Mouse (Mus musculus) erythroid progenitor cell, adult 5-6 weeks (primary cell): Measurements from ENCODE around the gene Dnase1l2. TPM values are rescaled to one million over a fixed set of nuclear protein-coding genes. Genes with fewer than 3 reads are reported as not detected.

Source experiments
- ATAC-seq: replicated peaks from 2 replicates; pipeline ENCODE4 v1.8.0; 2016; ENCODE audit warnings: moderate number of reproducible peaks, mild to moderate bottlenecking, moderate TSS enrichment, inconsistent platforms; ENCODE audit not compliant: poor library complexity, low FRiP score, severe bottlenecking
- total RNA-seq, 2 experiments: library from RNA; stranded (forward) in 1 of 2; stranded (reverse) in 1 of 2; fragments of 150-400 nt in 1 of 2; fragments of 186-747, 209-891 nt in 1 of 2; gene quantifications; 2 replicates each; pipeline versions ENCODE4 v1.2.3 to v1.2.4; 2015 to 2017; ENCODE audit warnings: low replicate concordance in 2 of 2

Gene Dnase1l2
- total RNA-seq, 2 experiments from 2014 or later: 1.2 to 4.6 TPM

GRCm38 (mm10) chr17:24391149-24391548 lies 51.8 kb downstream of the Dnase1l2 start:
- 0 out of 2 replicates have a peak, but pooled peaks have one; percentile 43 for ATAC-seq

Other genes starting within 250 kb of the Dnase1l2 start
- 3.4 and 5.8 TPM in 2 replicates for gene Tbc1d24, start 237.5 kb downstream of the Dnase1l2 start, total RNA-seq (2015; ENCODE audit: low replicate concordance)
- gene Tbc1d24, start 237.5 kb downstream of the Dnase1l2 start, total RNA-seq (2017; ENCODE audit: low replicate concordance): 2.6 and 2.7 TPM in 2 replicates
- gene Ntn3, start 233.6 kb downstream of the Dnase1l2 start, total RNA-seq (2015; ENCODE audit: low replicate concordance): not detected in 2 replicates
- not detected in 2 replicates for gene Ntn3, start 233.6 kb downstream of the Dnase1l2 start, total RNA-seq (2017; ENCODE audit: low replicate concordance)
- 13.8 and 19.8 TPM in 2 replicates for gene Tedc2, start 222.3 kb downstream of the Dnase1l2 start, total RNA-seq (2015; ENCODE audit: low replicate concordance)
- 16.2 and 17.2 TPM in 2 replicates for gene Tedc2, start 222.3 kb downstream of the Dnase1l2 start, total RNA-seq (2017; ENCODE audit: low replicate concordance)
- 217 and 252 TPM in 2 replicates for gene Ccnf, start 191.6 kb downstream of the Dnase1l2 start, total RNA-seq (2015; ENCODE audit: low replicate concordance)
- gene Ccnf, start 191.6 kb downstream of the Dnase1l2 start, total RNA-seq (2017; ENCODE audit: low replicate concordance): 391 and 426 TPM in 2 replicates
- gene Abca17, start 92.0 kb downstream of the Dnase1l2 start, total RNA-seq (2015; ENCODE audit: low replicate concordance): not detected in 2 replicates
- not detected in 2 replicates for gene Abca17, start 92.0 kb downstream of the Dnase1l2 start, total RNA-seq (2017; ENCODE audit: low replicate concordance)
- 38.9 and 43.2 TPM in 2 replicates for gene Abca3, start 91.2 kb downstream of the Dnase1l2 start, total RNA-seq (2015; ENCODE audit: low replicate concordance)
- gene Abca3, start 91.2 kb downstream of the Dnase1l2 start, total RNA-seq (2017; ENCODE audit: low replicate concordance): 45.6 and 46.2 TPM in 2 replicates
- gene Rnps1, start 28.5 kb downstream of the Dnase1l2 start, total RNA-seq (2015; ENCODE audit: low replicate concordance): 78.6 and 100 TPM in 2 replicates
- 62.5 and 72.1 TPM in 2 replicates for gene Rnps1, start 28.5 kb downstream of the Dnase1l2 start, total RNA-seq (2017; ENCODE audit: low replicate concordance)
- gene Eci1, start 16.5 kb downstream of the Dnase1l2 start, total RNA-seq (2015; ENCODE audit: low replicate concordance): 4.3 and 16.8 TPM in 2 replicates
- gene Eci1, start 16.5 kb downstream of the Dnase1l2 start, total RNA-seq (2017; ENCODE audit: low replicate concordance): 6.2 TPM in 1 of 2 replicates, not detected in the other
- gene E4f1, start 27.2 kb upstream of the Dnase1l2 start, total RNA-seq (2015; ENCODE audit: low replicate concordance): 34.8 and 64.5 TPM in 2 replicates
- gene E4f1, start 27.2 kb upstream of the Dnase1l2 start, total RNA-seq (2017; ENCODE audit: low replicate concordance): 24.8 and 28.7 TPM in 2 replicates
- 28.1 and 48.6 TPM in 2 replicates for gene Pgp, start 27.3 kb upstream of the Dnase1l2 start, total RNA-seq (2015; ENCODE audit: low replicate concordance)
- gene Pgp, start 27.3 kb upstream of the Dnase1l2 start, total RNA-seq (2017; ENCODE audit: low replicate concordance): 35.8 and 43.4 TPM in 2 replicates
- not detected in 2 replicates for gene Bricd5, start 30.8 kb upstream of the Dnase1l2 start, total RNA-seq (2015; ENCODE audit: low replicate concordance)
- 2.1 TPM in 1 of 2 replicates, not detected in the other for gene Bricd5, start 30.8 kb upstream of the Dnase1l2 start, total RNA-seq (2017; ENCODE audit: low replicate concordance)
- 6.5 and 27.7 TPM in 2 replicates for gene Mlst8, start 36.0 kb upstream of the Dnase1l2 start, total RNA-seq (2015; ENCODE audit: low replicate concordance)
- 16.8 and 20.5 TPM in 2 replicates for gene Mlst8, start 36.0 kb upstream of the Dnase1l2 start, total RNA-seq (2017; ENCODE audit: low replicate concordance)
- gene Caskin1, start 45.5 kb upstream of the Dnase1l2 start, total RNA-seq (2015; ENCODE audit: low replicate concordance): not detected in 2 replicates
- gene Caskin1, start 45.5 kb upstream of the Dnase1l2 start, total RNA-seq (2017; ENCODE audit: low replicate concordance): not detected in 2 replicates
- gene Traf7, start 84.8 kb upstream of the Dnase1l2 start, total RNA-seq (2015; ENCODE audit: low replicate concordance): 49.0 and 54.1 TPM in 2 replicates
- gene Traf7, start 84.8 kb upstream of the Dnase1l2 start, total RNA-seq (2017; ENCODE audit: low replicate concordance): 73.9 and 83.1 TPM in 2 replicates
- gene Rab26, start 91.1 kb upstream of the Dnase1l2 start, total RNA-seq (2015; ENCODE audit: low replicate concordance): 1.1 TPM in 1 of 2 replicates, not detected in the other
- gene Rab26, start 91.1 kb upstream of the Dnase1l2 start, total RNA-seq (2017; ENCODE audit: low replicate concordance): not detected in 2 replicates
- gene Pkd1, start 106.7 kb upstream of the Dnase1l2 start, total RNA-seq (2015; ENCODE audit: low replicate concordance): 11.3 and 11.9 TPM in 2 replicates
- gene Pkd1, start 106.7 kb upstream of the Dnase1l2 start, total RNA-seq (2017; ENCODE audit: low replicate concordance): 11.7 and 22.5 TPM in 2 replicates
- gene Tsc2, start 189.5 kb upstream of the Dnase1l2 start, total RNA-seq (2015; ENCODE audit: low replicate concordance): 49.0 and 56.6 TPM in 2 replicates
- gene Tsc2, start 189.5 kb upstream of the Dnase1l2 start, total RNA-seq (2017; ENCODE audit: low replicate concordance): 13.5 and 28.4 TPM in 2 replicates
- not detected in 2 replicates for gene Nthl1, start 189.6 kb upstream of the Dnase1l2 start, total RNA-seq (2015; ENCODE audit: low replicate concordance)
- 0.39 and 1.1 TPM in 2 replicates for gene Nthl1, start 189.6 kb upstream of the Dnase1l2 start, total RNA-seq (2017; ENCODE audit: low replicate concordance)
- 0.84 TPM in 1 of 2 replicates, not detected in the other for gene Slc9a3r2, start 207.2 kb upstream of the Dnase1l2 start, total RNA-seq (2015; ENCODE audit: low replicate concordance)
- not detected in 2 replicates for gene Slc9a3r2, start 207.2 kb upstream of the Dnase1l2 start, total RNA-seq (2017; ENCODE audit: low replicate concordance)
- not detected in 2 replicates for gene Npw, start 215.4 kb upstream of the Dnase1l2 start, total RNA-seq (2015; ENCODE audit: low replicate concordance)
- gene Npw, start 215.4 kb upstream of the Dnase1l2 start, total RNA-seq (2017; ENCODE audit: low replicate concordance): not detected in 2 replicates
- 13.4 and 18.4 TPM in 2 replicates for gene Zfp598, start 226.6 kb upstream of the Dnase1l2 start, total RNA-seq (2015; ENCODE audit: low replicate concordance)
- 9.2 and 12.0 TPM in 2 replicates for gene Zfp598, start 226.6 kb upstream of the Dnase1l2 start, total RNA-seq (2017; ENCODE audit: low replicate concordance)
- not detected in 2 replicates for gene Syngr3, start 246.8 kb upstream of the Dnase1l2 start, total RNA-seq (2015; ENCODE audit: low replicate concordance)
- not detected in 2 replicates for gene Syngr3, start 246.8 kb upstream of the Dnase1l2 start, total RNA-seq (2017; ENCODE audit: low replicate concordance)